Mouse (Mus musculus) v-Abl transformed pro-B cells (cell line): ENCODE data around the gene Cyp4f37.
"Not testable (repeated sequence)": the region's sequence is repeated elsewhere in the genome, so short reads cannot be mapped to it uniquely, and the experiment has no call there.

Source experiments
- in situ Hi-C, 2 experiments: fragments of 400-800 bp; cut with MboI; formaldehyde crosslinking; loops; one replicate each; pipeline ENCODE4 v1.15.1; 2025; ENCODE audit not compliant: unreplicated experiment in 2 of 2

Cyp4f37 gene

DNA sequence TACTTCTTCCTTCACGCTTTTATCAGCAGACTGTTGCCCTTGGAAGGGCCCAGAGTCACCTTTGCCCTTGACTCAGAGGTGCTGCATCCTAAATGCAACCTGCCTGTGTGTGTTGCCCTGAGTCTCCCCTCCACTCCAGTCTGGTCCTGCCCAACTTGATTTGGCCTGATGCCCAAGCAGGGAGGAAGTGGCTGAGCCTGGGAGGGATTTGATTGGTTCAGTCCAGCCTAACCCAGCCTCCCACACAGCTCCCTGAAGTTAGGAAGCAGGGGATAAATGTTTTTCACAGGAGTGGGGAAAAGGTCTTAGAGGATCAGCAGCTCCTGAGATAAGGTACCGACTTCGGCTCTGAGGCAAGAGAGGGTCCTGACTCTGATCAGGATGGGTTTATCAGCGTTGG is at the start of gene Cyp4f37:
TSS of gene Cyp4f37 (plus strand) at position 292 of the 400 bp plus-strand sequence.
- in situ Hi-C loops: not testable (repeated sequence)

DNA sequence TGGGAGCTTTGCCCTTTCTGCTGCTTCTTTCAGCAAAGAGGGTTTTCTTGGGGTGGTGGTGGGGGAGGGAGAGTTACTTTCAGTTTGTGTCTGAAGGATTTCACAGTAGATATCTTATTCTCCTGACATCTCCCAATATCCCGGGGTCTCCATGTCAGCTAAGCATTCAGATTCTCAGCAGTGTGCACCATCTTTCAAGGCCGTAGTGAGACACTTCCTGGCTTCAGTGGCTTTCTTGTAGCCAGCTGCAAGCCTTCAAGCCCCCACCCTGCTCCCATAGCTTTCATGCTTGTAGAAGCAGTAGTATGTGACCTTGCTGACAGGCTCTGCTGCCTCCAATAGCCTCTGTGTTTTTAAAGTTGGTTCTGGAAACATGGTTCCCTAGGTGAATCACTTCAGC is 47.8 kb upstream of the Cyp4f37 start:
- in situ Hi-C loops: not testable (repeated sequence)

GRCm38 (mm10) chr17:32577496-32578186 is 43.5 kb upstream of the Cyp4f37 start:
- in situ Hi-C loops: no loop called here

DNA sequence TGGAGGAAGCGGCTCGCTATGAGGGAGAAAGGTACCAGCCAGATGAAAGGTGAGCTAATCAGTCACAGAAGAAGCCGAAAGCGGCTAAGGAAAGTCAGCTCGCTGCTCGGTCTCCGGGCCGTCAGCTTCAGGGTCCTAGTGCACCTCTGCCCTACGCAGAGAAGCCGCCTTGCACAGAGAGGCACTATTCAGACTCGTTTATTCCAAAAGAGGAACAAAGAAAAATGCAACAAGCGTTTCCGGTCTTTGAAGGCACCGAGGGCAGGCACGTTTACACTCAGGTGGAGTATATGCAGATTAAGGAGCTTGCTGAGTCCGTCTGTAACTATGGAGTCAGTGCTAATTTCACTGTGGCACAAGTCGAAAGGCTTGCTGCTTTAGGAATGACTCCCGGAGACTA is 24.6 kb upstream of the Cyp4f37 start:
- in situ Hi-C loops: no loop called here

DNA sequence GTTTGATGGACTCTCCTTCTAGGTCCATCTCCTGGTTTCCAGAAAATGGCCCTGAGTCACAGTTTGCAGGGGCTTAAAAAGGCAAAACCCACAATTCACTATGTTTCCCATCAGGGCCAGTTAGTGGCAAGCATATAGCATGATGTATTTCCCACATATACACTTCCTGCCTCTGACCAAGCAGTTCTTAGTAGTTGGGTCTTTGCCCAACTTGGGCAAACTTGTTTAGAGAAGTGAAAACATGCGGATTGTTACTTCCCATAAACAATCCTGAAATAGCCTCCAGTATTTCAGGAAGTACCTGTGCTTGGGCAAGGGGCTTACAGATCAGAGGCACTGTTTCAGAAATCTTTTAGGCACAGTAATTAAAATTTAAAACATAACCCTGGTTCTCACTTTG is 13.1 kb upstream of the Cyp4f37 start:
- in situ Hi-C loops: no loop called here

- in situ Hi-C loops: not testable (repeated sequence)
These were observed 10.9 kb upstream of the Cyp4f37 start for GRCm38 (mm10) chr17:32610231-32610630.

DNA sequence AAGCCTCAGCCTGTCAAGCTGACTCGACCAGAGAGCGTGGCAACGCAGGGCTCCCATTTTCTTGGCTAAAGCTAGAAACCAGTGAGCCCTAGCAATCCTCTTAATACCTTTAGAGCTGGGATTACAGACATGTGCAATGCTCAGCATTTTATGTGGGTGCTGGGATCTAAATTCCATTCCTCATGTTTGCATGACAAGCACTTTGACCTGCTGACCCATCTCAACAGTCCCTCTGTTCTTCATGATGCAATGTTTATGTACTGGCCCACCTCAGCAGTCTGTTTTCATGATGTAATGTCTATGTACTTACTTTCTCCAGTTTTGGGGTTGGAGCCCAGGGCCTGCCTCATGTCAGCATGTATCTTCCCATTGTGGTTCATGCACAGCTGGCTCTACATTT is 10.2 kb upstream of the Cyp4f37 start:
- in situ Hi-C loops: no loop called here

- in situ Hi-C loops: no loop called here
These were observed 8.7 kb upstream of the Cyp4f37 start for GRCm38 (mm10) chr17:32612417-32612816.

GRCm38 (mm10) chr17:32617252-32617651 is 3.9 kb upstream of the Cyp4f37 start:
- in situ Hi-C loops: no loop called here

- in situ Hi-C loops: loop anchor here in 1 of 2 experiments (5.0 kb wide), 1 partner anchor 102 kb away; no protein-coding TSS in a partner anchor
These were observed 8.6 kb downstream of the Cyp4f37 start for GRCm38 (mm10) chr17:32629726-32630125.

DNA sequence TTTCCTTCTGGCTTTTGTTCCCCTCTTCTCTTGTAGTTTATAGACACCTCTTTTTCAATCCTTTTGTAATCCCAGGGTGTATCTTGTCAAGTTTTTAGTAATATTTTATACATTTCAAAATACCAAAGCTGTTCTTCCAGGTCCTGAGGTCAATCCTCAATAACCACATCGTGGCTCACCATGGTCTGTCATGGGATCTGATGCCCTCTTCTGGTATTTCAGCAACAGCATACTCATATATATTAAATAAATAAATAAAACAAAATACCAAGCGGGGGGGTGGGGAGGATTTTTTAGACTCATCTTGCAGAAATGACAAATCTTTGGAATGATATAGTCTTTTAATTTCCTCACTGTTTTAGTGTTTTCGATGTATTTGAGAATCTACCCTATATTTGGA is 10.8 kb downstream of the Cyp4f37 start:
- in situ Hi-C loops: loop anchor here in 1 of 2 experiments (5.0 kb wide), 1 partner anchor 105 kb away; no protein-coding TSS in a partner anchor

GRCm38 (mm10) chr17:32634242-32634971 is 13.3 kb downstream of the Cyp4f37 start:
- in situ Hi-C loops: loop anchor here in 1 of 2 experiments (5.0 kb wide), 1 partner anchor 107 kb away; no protein-coding TSS in a partner anchor

- in situ Hi-C loops: loop anchor here in 1 of 2 experiments (5.0 kb wide), 1 partner anchor 108 kb away; no protein-coding TSS in a partner anchor
These were observed 13.8 kb downstream of the Cyp4f37 start for GRCm38 (mm10) chr17:32634972-32635314.

GRCm38 (mm10) chr17:32636341-32636740 is 15.2 kb downstream of the Cyp4f37 start:
- in situ Hi-C loops: no loop called here

DNA sequence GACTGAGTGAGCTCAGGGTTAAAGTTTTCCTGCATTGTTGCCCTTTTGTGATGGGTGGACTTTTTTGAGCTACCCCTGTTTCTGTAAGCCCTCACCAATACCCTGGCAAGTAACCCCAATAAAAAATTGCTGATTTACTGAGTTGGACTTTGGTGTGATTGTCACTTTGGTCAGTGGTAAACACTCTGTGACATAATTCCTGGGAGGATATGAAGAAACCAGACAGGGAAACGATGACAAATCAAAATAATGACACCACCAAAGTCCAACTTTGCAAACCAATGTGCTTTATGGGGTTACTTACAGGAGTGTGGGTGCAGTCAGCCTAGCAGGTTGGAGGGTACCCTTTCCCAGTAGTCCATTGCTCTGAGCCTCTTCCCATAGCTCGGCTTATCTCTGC is 16.0 kb downstream of the Cyp4f37 start:
- in situ Hi-C loops: no loop called here

GRCm38 (mm10) chr17:32646631-32647030 is 25.5 kb downstream of the Cyp4f37 start:
- in situ Hi-C loops: loop anchor here in 1 of 2 experiments (5.0 kb wide), 1 partner anchor 129 kb away; no protein-coding TSS in a partner anchor

DNA sequence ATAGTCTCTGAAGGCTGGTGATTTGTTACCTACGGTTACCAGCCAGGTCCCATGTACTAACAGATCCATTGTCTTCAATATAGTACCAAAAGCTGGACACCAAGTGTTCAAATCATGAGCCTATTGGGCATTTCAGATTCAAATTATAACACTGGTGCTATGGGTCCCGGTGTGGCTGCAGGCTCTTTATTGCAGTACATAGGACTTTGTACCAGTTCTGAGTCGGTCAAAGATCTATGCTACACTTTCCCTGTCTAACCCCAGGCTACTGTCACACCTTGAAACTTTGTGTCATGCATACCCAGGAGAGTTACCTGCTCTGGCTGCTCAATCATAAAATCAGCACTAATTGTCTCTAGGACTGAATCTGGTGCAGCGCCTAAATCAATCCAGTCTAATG is 32.8 kb downstream of the Cyp4f37 start:
- in situ Hi-C loops: no loop called here

DNA sequence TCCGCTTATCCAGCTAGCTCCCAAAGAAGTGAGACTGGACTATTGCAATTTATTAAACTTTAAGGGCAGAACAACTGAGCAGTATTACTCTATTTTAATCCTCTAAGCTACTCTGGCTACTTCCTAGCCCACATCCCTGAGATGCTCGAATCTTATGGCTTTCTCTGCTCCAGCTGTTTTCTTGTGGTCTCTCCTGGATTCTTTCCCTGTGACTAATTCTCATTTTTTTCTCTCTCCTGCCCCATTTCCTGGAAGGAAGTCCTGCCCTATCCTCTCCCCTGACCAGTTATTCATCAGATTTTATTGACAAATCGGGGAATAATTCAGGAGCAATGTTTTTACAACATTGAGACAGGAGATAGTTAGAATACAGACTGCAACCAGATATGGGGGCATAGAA is 35.9 kb downstream of the Cyp4f37 start:
- in situ Hi-C loops: no loop called here

- in situ Hi-C loops: no loop called here
These were observed 37.1 kb downstream of the Cyp4f37 start for GRCm38 (mm10) chr17:32658246-32658645.

DNA sequence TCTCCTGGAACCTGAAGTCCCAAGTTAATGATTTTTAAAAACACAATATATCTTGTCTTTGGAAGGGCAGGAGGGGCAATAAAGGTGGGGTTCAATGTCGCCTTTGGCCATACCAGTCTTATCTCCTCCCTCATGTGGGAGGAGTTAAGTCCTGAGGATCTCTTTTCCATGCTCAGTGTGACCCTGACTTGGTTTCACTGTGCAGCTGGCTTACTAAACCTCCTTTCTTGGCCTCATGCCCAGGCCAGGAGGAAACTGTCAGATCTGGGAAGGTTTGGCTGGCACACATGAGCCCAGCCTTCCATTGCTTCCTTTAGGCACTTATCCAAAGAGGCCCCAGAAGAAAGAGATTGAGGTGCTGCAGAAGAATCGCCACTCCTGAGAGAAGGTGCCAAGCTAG is 37.6 kb downstream of the Cyp4f37 start, which contains the start of gene Cyp4f40:
TSS of gene Cyp4f40 (plus strand) at position 189 of the 400 bp plus-strand sequence.
- in situ Hi-C loops: no loop called here

DNA sequence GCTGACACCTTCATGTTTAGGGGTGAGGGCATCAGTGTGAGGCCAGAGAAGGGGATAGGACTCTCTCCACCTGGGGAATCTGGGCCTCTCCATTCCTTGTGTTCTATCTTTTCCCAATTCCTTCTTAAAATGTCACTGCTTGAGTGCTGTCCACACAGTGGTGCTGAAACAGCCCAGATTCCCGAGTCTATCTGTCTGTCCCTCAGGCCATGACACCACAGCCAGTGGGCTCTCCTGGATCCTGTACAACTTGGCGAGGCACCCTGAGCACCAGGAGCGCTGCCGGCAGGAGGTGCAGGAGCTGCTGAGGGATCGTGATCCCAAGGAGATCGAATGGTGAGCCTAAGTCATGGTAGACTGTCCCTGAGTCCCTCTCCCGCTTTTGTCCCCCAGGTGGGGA is 52.9 kb downstream of the Cyp4f37 start:
- in situ Hi-C loops: no loop called here
